Mouse (Mus musculus) intestine, embryonic 16.5 days (tissue): Measurements from ENCODE around the gene Tead3. TPM values are rescaled to one million over a fixed set of nuclear protein-coding genes. Genes with fewer than 3 reads are reported as not detected.

Experiments used
- ATAC-seq: fragments of 200-750 bp; cut with Nextera tagmentation; 2 replicates; pipeline ENCODE4 v1.8.0; 2017; ENCODE audit warnings: moderate TSS enrichment, moderate library complexity
- H3K27ac ChIP-seq: fragments of 300-500 bp; sonication (generic); 2 replicates; pipeline ENCODE4 v1.5.1; 2014; ENCODE audit warnings: mild to moderate bottlenecking, low read length
- H3K27me3 ChIP-seq: fragments of 300-500 bp; sonication (generic); replicated peaks from 2 replicates; pipeline ENCODE4 v1.6.1; 2014; ENCODE audit warnings: low read length, control low read depth, mixed read lengths; ENCODE audit not compliant: control insufficient read depth, insufficient read depth
- H3K36me3 ChIP-seq: fragments of 300-500 bp; sonication (generic); 2 replicates; pipeline ENCODE4 v1.6.1; 2014; ENCODE audit warnings: low read length, control low read depth; ENCODE audit not compliant: control insufficient read depth, insufficient read depth
- H3K4me1 ChIP-seq: fragments of 300-500 bp; sonication (generic); 2 replicates; pipeline ENCODE4 v1.6.1; 2014; ENCODE audit warnings: low read length, control low read depth, mixed read lengths; ENCODE audit not compliant: control insufficient read depth, insufficient read depth
- H3K4me2 ChIP-seq: fragments of 300-500 bp; sonication (generic); 2 replicates; pipeline ENCODE4 v1.6.1; 2014; ENCODE audit warnings: low read depth, low read length, control low read depth
- H3K4me3 ChIP-seq: fragments of 300-500 bp; sonication (generic); 2 replicates; pipeline ENCODE4 v1.5.1; 2014; ENCODE audit warnings: mild to moderate bottlenecking, low read length
- H3K9ac ChIP-seq: fragments of 300-500 bp; sonication (generic); 2 replicates; pipeline ENCODE4 v1.6.1; 2014; ENCODE audit warnings: low read depth, low read length
- H3K9me3 ChIP-seq: fragments of 300-500 bp; sonication (generic); 2 replicates; pipeline ENCODE4 v1.6.1; 2016; ENCODE audit warnings: low read length, control low read depth; ENCODE audit not compliant: control insufficient read depth
- WGBS: fragments of 180-500 bp; shearing (Covaris S2); extraction: QIAGEN DNeasy Blood & Tissue Kit; methylation state at CpG from one replicate; pipeline ENCODE4 v1.1.7; 2014; 5-methylcytosine and 5-hydroxymethylcytosine counted together
- polyA plus RNA-seq: library from polyadenylated mRNA; unstranded; fragments of >200 nt; fragmentation: Nextera tagmentation; extraction: Ambion mirVana; gene quantifications from 2 replicates; pipeline ENCODE4 v1.2.1, GENCODE M21; 2015

The Tead3 gene
- polyA plus RNA-seq, 1 experiment from 2014 or later = 9.3 TPM

- H3K4me1 ChIP-seq = peaks cover 29% of the 10 kb centered on the region
These were observed 59.3 kb downstream of the Tead3 start for GRCm38 (mm10) chr17:28291346-28291745.

GRCm38 (mm10) chr17:28290671-28291070, 59.9 kb downstream of the Tead3 start:
- Histone ChIP-seq H3K9ac (no peak overlapping the region), H3K36me3 (0 out of 2 replicates have a peak, but pooled peaks cover 4% of the 10 kb centered on the region), H3K27me3 (no peaks in the 10 kb centered on the region), H3K27ac (no peak overlapping the region), H3K4me3 (no peak overlapping the region), H3K4me1 (peaks cover 29% of the 10 kb centered on the region), H3K4me2 (no peak overlapping the region), H3K9me3 (no peaks in the 10 kb centered on the region)
- WGBS = 57% methylated on average over 11 of the region's 11 CpGs
- ATAC-seq = no peak

More at GRCm38 (mm10) chr17:28291346-28291745, 59.3 kb downstream of the Tead3 start:
- no peak for ATAC-seq
- H3K9ac ChIP-seq = no peak overlapping the region
- H3K27ac ChIP-seq = no peak overlapping the region
- no peak overlapping the region for H3K4me2 ChIP-seq
- H3K9me3 ChIP-seq = no peaks in the 10 kb centered on the region
- WGBS = 81% methylated on average over 7 of the region's 7 CpGs
- 0 out of 2 replicates have a peak, but pooled peaks cover 4% of the 10 kb centered on the region for H3K36me3 ChIP-seq
- no peak overlapping the region for H3K4me3 ChIP-seq
- no peaks in the 10 kb centered on the region for H3K27me3 ChIP-seq

- Histone ChIP-seq H3K27me3 (no peaks in the 10 kb centered on the region), H3K4me1 (peaks cover 31% of the 10 kb centered on the region), H3K36me3 (0 out of 2 replicates have a peak, but pooled peaks cover 4% of the 10 kb centered on the region), H3K4me2 (no peak overlapping the region), H3K4me3 (no peak overlapping the region), H3K27ac (no peak overlapping the region), H3K9me3 (no peaks in the 10 kb centered on the region), H3K9ac (no peak overlapping the region)
- no peak for ATAC-seq
- 66% methylated on average over 3 of the region's 3 CpGs for WGBS
These were observed 60.4 kb downstream of the Tead3 start for GRCm38 (mm10) chr17:28290262-28290661.

GRCm38 (mm10) chr17:28287980-28288379, 62.6 kb downstream of the Tead3 start:
- no peak overlapping the region for H3K9ac ChIP-seq
- H3K27ac ChIP-seq = peak overlapping the region; percentile 17; the same call in 1 of the 2 replicates
- no peak overlapping the region for H3K4me3 ChIP-seq
- WGBS = 52% methylated on average over 5 of the region's 5 CpGs
- no peaks in the 10 kb centered on the region for H3K9me3 ChIP-seq
- peak; percentile 50 for ATAC-seq
- H3K4me1 ChIP-seq = peaks cover 35% of the 10 kb centered on the region
- H3K4me2 ChIP-seq = no peak overlapping the region
- 0 out of 2 replicates have a peak, but pooled peaks cover 4% of the 10 kb centered on the region for H3K36me3 ChIP-seq
- no peaks in the 10 kb centered on the region for H3K27me3 ChIP-seq

GRCm38 (mm10) chr17:28287578-28287977, 63.0 kb downstream of the Tead3 start:
- H3K4me3 ChIP-seq = no peak overlapping the region
- ATAC-seq = peak; percentile 89
- 0 out of 2 replicates have a peak, but pooled peaks cover 4% of the 10 kb centered on the region for H3K36me3 ChIP-seq
- H3K4me1 ChIP-seq = peaks cover 36% of the 10 kb centered on the region
- no peak overlapping the region for H3K4me2 ChIP-seq
- H3K27ac ChIP-seq = no peak overlapping the region
- H3K27me3 ChIP-seq = no peaks in the 10 kb centered on the region
- no peaks in the 10 kb centered on the region for H3K9me3 ChIP-seq
- no peak overlapping the region for H3K9ac ChIP-seq
- WGBS = 45% methylated on average over 8 of the region's 8 CpGs

- Histone ChIP-seq H3K4me2 (no peak overlapping the region), H3K4me1 (peaks cover 36% of the 10 kb centered on the region), H3K9ac (no peak overlapping the region), H3K27me3 (no peaks in the 10 kb centered on the region), H3K4me3 (no peak overlapping the region), H3K27ac (no peak overlapping the region), H3K9me3 (no peaks in the 10 kb centered on the region), H3K36me3 (0 out of 2 replicates have a peak, but pooled peaks cover 2% of the 10 kb centered on the region)
- WGBS = 56% methylated on average over 5 of the region's 5 CpGs
- ATAC-seq = no peak
These were observed 63.7 kb downstream of the Tead3 start for GRCm38 (mm10) chr17:28286964-28287363.

- Histone ChIP-seq H3K4me1 (peaks cover 40% of the 10 kb centered on the region), H3K36me3 (no peaks in the 10 kb centered on the region), H3K9me3 (no peaks in the 10 kb centered on the region), H3K4me3 (no peak overlapping the region), H3K9ac (no peak overlapping the region), H3K27ac (no peak overlapping the region), H3K4me2 (no peak overlapping the region), H3K27me3 (no peaks in the 10 kb centered on the region)
- ATAC-seq = no peak
- WGBS = 79% methylated on average over 10 of the region's 10 CpGs
These were observed 64.5 kb downstream of the Tead3 start for GRCm38 (mm10) chr17:28286133-28286532.

GRCm38 (mm10) chr17:28283199-28283598, 67.4 kb downstream of the Tead3 start:
- no peak overlapping the region for H3K4me2 ChIP-seq

GRCm38 (mm10) chr17:28281866-28282441, 68.7 kb downstream of the Tead3 start:
- Histone ChIP-seq H3K27me3 (no peaks in the 10 kb centered on the region), H3K9me3 (no peaks in the 10 kb centered on the region), H3K36me3 (no peaks in the 10 kb centered on the region), H3K4me1 (peaks cover 47% of the 10 kb centered on the region), H3K27ac (no peak overlapping the region), H3K4me2 (no peak overlapping the region), H3K9ac (no peak overlapping the region), H3K4me3 (no peak overlapping the region)
- 93% methylated on average over 7 of the region's 7 CpGs for WGBS
- no peak for ATAC-seq

More at GRCm38 (mm10) chr17:28283199-28283598, 67.4 kb downstream of the Tead3 start:
- 80% methylated on average over 10 of the region's 10 CpGs for WGBS
- Histone ChIP-seq H3K9me3 (no peaks in the 10 kb centered on the region), H3K27ac (no peak overlapping the region), H3K36me3 (no peaks in the 10 kb centered on the region), H3K4me1 (peaks cover 57% of the 10 kb centered on the region), H3K9ac (no peak overlapping the region), H3K4me3 (no peak overlapping the region), H3K27me3 (no peaks in the 10 kb centered on the region)
- ATAC-seq = no peak
